8 mouse cellular contexts compared by ENCODE assay signal in genomic region chr3:146404311-146405201, GRCm38 (mm10). TPM values are rescaled to one million over a fixed set of nuclear protein-coding genes. Genes with fewer than 3 reads are reported as not detected.
DNase-seq lines count a peak whose midpoint lies in the region; ATAC-seq lines count a peak whose summit lies in the region.

TSS of gene Ssx2ip (plus strand) at chr3:146404642.

- H3K27ac ChIP-seq in hindbrain, embryonic 16.5 days (ENCODE audit: low read depth, low read length), result peak within 1 kb of the TSS; percentile 89

- H3K4me3 ChIP-seq in hindbrain, embryonic 16.5 days (ENCODE audit: low read length), result peak within 1 kb of the TSS; percentile 93

- peak; percentile 99 for ATAC-seq in hindbrain, embryonic 16.5 days

- no peaks in the 10 kb centered on the region for H3K27me3 ChIP-seq in hindbrain, embryonic 16.5 days (replicated peaks; ENCODE audit: control insufficient read depth, insufficient read depth, low read length)

- peak within 1 kb of the TSS; percentile 86 for H3K4me2 ChIP-seq in hindbrain, embryonic 16.5 days (ENCODE audit: low read length)

- DNase-seq in ZHBTc4 (ENCODE audit: low read depth, low spot score), result peak; percentile 96
- DNase-seq in cerebellum, postnatal 4 days (ENCODE audit: low spot score in 2 of 2), result peak; percentile 99 to 100
- peak; percentile 97 for DNase-seq in gastrocnemius, adult 18-20 months (ENCODE audit: low spot score)
- DNase-seq in left cerebral cortex, adult 18-20 months (ENCODE audit: low spot score in 2 of 2), result peak; percentile 98 to 99
- peak; percentile 97 to 98 for DNase-seq in lung, postnatal 4 days
- peak; percentile 97 for DNase-seq in retina, postnatal 1 day
- DNase-seq in thymus, postnatal 4 days, result peak; percentile 99

- peaks cover 24% of the 10 kb centered on the region for H3K4me1 ChIP-seq in hindbrain, embryonic 16.5 days (ENCODE audit: control insufficient read depth, insufficient read depth, low read depth, low read length)

- under 1% methylated on average over 74 of the region's 100 CpGs for WGBS in hindbrain, embryonic 16.5 days

- H3K9ac ChIP-seq in hindbrain, embryonic 16.5 days (ENCODE audit: low read depth, low read length), result peak within 1 kb of the TSS; percentile 94

- H3K36me3 ChIP-seq in hindbrain, embryonic 16.5 days (ENCODE audit: control insufficient read depth, insufficient read depth, low read length), result no peaks in the 10 kb centered on the region

- no peaks in the 10 kb centered on the region for H3K9me3 ChIP-seq in hindbrain, embryonic 16.5 days (ENCODE audit: control insufficient read depth, low read length)

RNA-seq across cellular contexts. Expression of gene Ssx2ip, which starts in this region (rescaled TPM):
- 10 to 100 TPM; 26.8 to 30.2 TPM for total RNA-seq in gastrocnemius, adult 18-20 months (2021)
- polyA plus RNA-seq in hindbrain, embryonic 16.5 days (2015; fragmentation: Nextera tagmentation; extraction: Ambion mirVana), result 17.9 and 18.8 TPM in 2 replicates
- 10 to 100 TPM; 91.0 to 96.5 TPM for total RNA-seq in left cerebral cortex, adult 18-20 months (2021)

Comparison
In these comparisons a context has a peak if more than half of its experiments do, and no peak if none do; other contexts are left out.
1. Peak in every context shown above with its lines: DNase-seq, ATAC-seq, H3K4me3 ChIP-seq and H3K27ac ChIP-seq.